Mouse (Mus musculus) cerebellum, adult 2 months (tissue): ENCODE data around the gene Sik3.

Experiments
- CTCF ChIP-seq: fragments of 200-500 bp; IDR thresholded peaks from 2 replicates; pipeline ENCODE4 v1.5.1; 2011; ENCODE audit warnings: low read depth, mild to moderate bottlenecking, control low read depth, low read length, moderate library complexity, borderline replicate concordance; ENCODE audit not compliant: insufficient read depth
- POLR2A ChIP-seq: fragments of 200-500 bp; IDR thresholded peaks from 2 replicates; pipeline ENCODE4 v1.6.1; 2011; ENCODE audit warnings: low read length, control low read depth, borderline replicate concordance; ENCODE audit not compliant: insufficient read depth

GRCm38 (mm10) chr9:46256658-46257385 lies 244.2 kb downstream of the Sik3 start:
- TF ChIP-seq POLR2A (no peak), CTCF (no peak)
